Mouse (Mus musculus): ENCODE measurements around the gene Bdh2. TPM values are rescaled to one million over a fixed set of nuclear protein-coding genes. Genes with fewer than 3 reads are reported as not detected.

Bdh2 gene
- total and polyA plus RNA-seq, 3 experiments: 0.22 to 0.23 TPM; not detected in 1

- no peaks in the 10 kb centered on the region for H3K79me2 ChIP-seq (ENCODE audit: control insufficient read depth, insufficient read depth, low read length, poor library complexity)
- H3K4me3 ChIP-seq (ENCODE audit: control insufficient read depth in 1 of 2, insufficient read depth in 1 of 2, low read depth in 2 of 2, low read length in 2 of 2): no peak overlapping the region
- H3K36me3 ChIP-seq (ENCODE audit: control insufficient read depth in 1 of 2, insufficient read depth in 2 of 2, low read length in 2 of 2): peaks cover 0 to 8% of the 10 kb centered on the region in 2 experiments; a peak in 2 of 4 replicates
- TF ChIP-seq ELF1 (IDR thresholded peaks at IDR 0.05; ENCODE audit: low read depth, low read length) (no peak), USF1 (IDR thresholded peaks at IDR 0.05; ENCODE audit: low read depth, low read length) (no peak), MAFK (IDR thresholded peaks at IDR 0.05; ENCODE audit: borderline replicate concordance, low read depth, low read length) (no peak), BHLHE40 (IDR thresholded peaks at IDR 0.05; ENCODE audit: borderline replicate concordance, low read depth, low read length) (no peak), UBTF (IDR thresholded peaks at IDR 0.05; ENCODE audit: borderline replicate concordance, insufficient read depth, low read depth, low read length) (no peak), ETS1 (IDR thresholded peaks at IDR 0.05; ENCODE audit: low read depth, low read length) (no peak), JUND (IDR thresholded peaks at IDR 0.05; ENCODE audit: low read depth, low read length) (no peak), TBP (IDR thresholded peaks at IDR 0.05; ENCODE audit: low read depth, low read length) (no peak), EP300 (IDR thresholded peaks at IDR 0.05; ENCODE audit: low read depth in 1 of 2, low read length in 2 of 2) (no peak), SMC3 (IDR thresholded peaks at IDR 0.05; ENCODE audit: low read depth, low read length) (no peak), GABPA (IDR thresholded peaks at IDR 0.05; ENCODE audit: low read depth, low read length) (no peak)
- no peaks in the 10 kb centered on the region for H3K9me3 ChIP-seq (replicated peaks; ENCODE audit: insufficient read depth, low read length)
- no peak overlapping the region for H3K27ac ChIP-seq (ENCODE audit: control insufficient read depth, low read depth, low read length)
- H3K4me1 ChIP-seq (ENCODE audit: control insufficient read depth in 1 of 2, insufficient read depth in 2 of 2, low read length in 2 of 2): peaks cover 0 to 18% of the 10 kb centered on the region in 2 experiments; a peak in 3 of 4 replicates
- DNase-seq (ENCODE audit: low read depth, low spot score): no peak
- no peaks in the 10 kb centered on the region; a peak in 2 of 4 replicates for H3K27me3 ChIP-seq (ENCODE audit: control insufficient read depth in 1 of 2, insufficient read depth in 2 of 2, low read length in 2 of 2)
- no peak overlapping the region for H3K9ac ChIP-seq (ENCODE audit: control insufficient read depth, low read depth, low read length, poor library complexity, severe bottlenecking)
Observed at GRCm38 (mm10) chr3:135304566-135304965, 23.5 kb downstream of the Bdh2 start.

- peak within 1 kb of the TSS; percentile 59 for H3K9ac ChIP-seq (ENCODE audit: control insufficient read depth, low read depth, low read length, poor library complexity, severe bottlenecking)
- peaks cover 0 to 8% of the 10 kb centered on the region in 2 experiments; a peak in 2 of 4 replicates for H3K36me3 ChIP-seq (ENCODE audit: control insufficient read depth in 1 of 2, insufficient read depth in 2 of 2, low read length in 2 of 2)
- peak; percentile 84 for DNase-seq (ENCODE audit: low read depth, low spot score)
- H3K4me1 ChIP-seq (ENCODE audit: control insufficient read depth in 1 of 2, insufficient read depth in 2 of 2, low read length in 2 of 2): peaks cover 0 to 11% of the 10 kb centered on the region in 2 experiments; a peak in 2 of 4 replicates
- TF ChIP-seq ZNF384 (IDR thresholded peaks at IDR 0.05; ENCODE audit: low read depth, low read length) (no peak), MEF2A (IDR thresholded peaks at IDR 0.05; ENCODE audit: extremely low read depth, insufficient replicate concordance, low read depth, low read length, poor library complexity, severe bottlenecking) (no peak), BHLHE40 (IDR thresholded peaks at IDR 0.05; ENCODE audit: borderline replicate concordance, low read depth, low read length) (no peak), NRF1 (IDR thresholded peaks at IDR 0.05; ENCODE audit: insufficient read depth, low read depth, low read length, poor library complexity, severe bottlenecking) (peak; percentile 57), MYB (IDR thresholded peaks at IDR 0.05; ENCODE audit: low read depth, low read length) (no peak), POLR2A (IDR thresholded peaks at IDR 0.05; ENCODE audit: control insufficient read depth in 1 of 2, insufficient read depth in 1 of 2, low read depth in 1 of 2, low read length in 2 of 2, poor library complexity in 1 of 2) (peak in 1 of 2 experiments; percentile 36; a peak in 1 of 4 replicates), HCFC1 (IDR thresholded peaks at IDR 0.05; ENCODE audit: low read depth, low read length) (0 out of 2 replicates have a peak, but pooled peaks have one; percentile 37), GATA1 (IDR thresholded peaks at IDR 0.05; ENCODE audit: low read depth, low read length) (no peak), ETS1 (IDR thresholded peaks at IDR 0.05; ENCODE audit: low read depth, low read length) (no peak), MAZ (IDR thresholded peaks at IDR 0.05; ENCODE audit: low read depth, low read length) (peak; percentile 40; the same call in 1 of the 2 replicates), ZC3H11A (IDR thresholded peaks at IDR 0.05; ENCODE audit: low read depth, low read length) (no peak), CHD1 (IDR thresholded peaks at IDR 0.05; ENCODE audit: low read depth, low read length) (no peak), SMC3 (IDR thresholded peaks at IDR 0.05; ENCODE audit: low read depth, low read length) (no peak), UBTF (IDR thresholded peaks at IDR 0.05; ENCODE audit: borderline replicate concordance, insufficient read depth, low read depth, low read length) (no peak), MXI1 (IDR thresholded peaks at IDR 0.05; ENCODE audit: low read depth, low read length) (0 out of 2 replicates have a peak, but pooled peaks have one; percentile 15), RAD21 (IDR thresholded peaks at IDR 0.05; ENCODE audit: low read depth, low read length) (no peak)
- H3K4me3 ChIP-seq (ENCODE audit: control insufficient read depth in 1 of 2, insufficient read depth in 1 of 2, low read depth in 2 of 2, low read length in 2 of 2): peak within 1 kb of the TSS; percentile 60 to 62
- no peaks in the 10 kb centered on the region; a peak in 2 of 4 replicates for H3K27me3 ChIP-seq (ENCODE audit: control insufficient read depth in 1 of 2, insufficient read depth in 2 of 2, low read length in 2 of 2)
- H3K27ac ChIP-seq (ENCODE audit: control insufficient read depth, low read depth, low read length): no peak within 1 kb of the TSS
- H3K79me2 ChIP-seq (ENCODE audit: control insufficient read depth, insufficient read depth, low read length, poor library complexity): no peaks in the 10 kb centered on the region
- no peaks in the 10 kb centered on the region for H3K9me3 ChIP-seq (replicated peaks; ENCODE audit: insufficient read depth, low read length)
Observed at GRCm38 (mm10) chr3:135307411-135308259, 26.6 kb downstream of the Bdh2 start, which contains the start of gene Slc9b2. Gene Slc9b2, plus strand, starts transcription at chr3:135307700.
